Mouse (Mus musculus) cerebellum, postnatal 25 days (tissue): ENCODE data around the gene Trim3.

Experiments
- DNase-seq, 2 experiments: peaks; one replicate each; pipeline ENCODE4 v3.0.0; 2021; ENCODE audit warnings: mixed read lengths in 2 of 2

Gene Trim3

GRCm38 (mm10) chr7:105608467-105608866 lies 24.9 kb downstream of the Trim3 start:
- DNase-seq = no peak

- peak; percentile 73 to 87 for DNase-seq
These were observed 30.3 kb downstream of the Trim3 start for GRCm38 (mm10) chr7:105602860-105603623.

DNA sequence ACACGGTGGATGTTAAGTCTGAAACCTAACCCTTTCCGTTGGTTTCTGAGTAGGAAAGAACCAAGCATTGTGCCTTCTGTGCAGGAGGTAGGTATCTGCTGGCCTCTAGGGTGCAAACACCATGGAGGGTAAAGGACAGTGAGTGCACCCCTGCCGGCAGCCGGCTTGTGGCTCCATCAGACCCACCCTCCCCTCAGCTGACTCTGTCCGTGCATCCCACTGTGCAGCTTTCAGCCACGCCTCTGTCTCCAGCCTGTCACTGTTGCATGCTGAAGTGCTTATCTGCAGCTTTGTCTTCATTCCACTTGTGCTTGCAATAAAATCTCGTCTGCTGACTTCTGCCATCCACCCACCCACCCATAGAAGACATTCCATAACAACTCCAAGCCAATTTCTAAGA lies 43.3 kb downstream of the Trim3 start:
- no peak for DNase-seq

- DNase-seq = no peak
These were observed 45.0 kb downstream of the Trim3 start for GRCm38 (mm10) chr7:105588325-105588912.

GRCm38 (mm10) chr7:105581959-105582358 lies 51.4 kb downstream of the Trim3 start:
- DNase-seq = no peak

GRCm38 (mm10) chr7:105581094-105581703 lies 52.2 kb downstream of the Trim3 start, which contains the start of gene Apbb1:
TSS of gene Apbb1 (minus strand) at chr7:105581653.
- peak; percentile 95 to 96 for DNase-seq

- DNase-seq = peak; percentile 66 to 73
These were observed 52.7 kb downstream of the Trim3 start for GRCm38 (mm10) chr7:105580627-105581089.

DNA sequence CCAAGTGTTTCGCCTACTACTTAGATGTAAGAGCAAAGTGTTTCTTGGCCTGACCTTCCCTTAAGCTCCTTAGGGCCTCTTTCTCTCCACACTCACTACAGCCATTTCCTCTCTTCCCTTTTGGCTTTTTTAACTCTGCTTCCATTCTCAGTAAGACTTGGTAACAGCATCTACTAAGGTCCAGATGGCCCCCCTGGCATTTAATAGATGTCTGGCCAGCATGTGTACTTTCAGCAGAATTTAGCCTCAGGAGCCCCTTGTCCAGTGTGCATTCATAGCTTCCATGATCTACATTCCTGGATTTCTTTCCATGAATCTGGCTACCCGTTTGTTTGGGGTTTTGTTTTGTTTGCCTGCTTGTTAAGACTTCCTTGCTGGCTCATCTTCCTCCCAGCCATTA lies 54.9 kb downstream of the Trim3 start:
- peak; percentile 47 to 56 for DNase-seq

GRCm38 (mm10) chr7:105577377-105577871 lies 55.9 kb downstream of the Trim3 start:
- peak; percentile 36 to 38 for DNase-seq

DNA sequence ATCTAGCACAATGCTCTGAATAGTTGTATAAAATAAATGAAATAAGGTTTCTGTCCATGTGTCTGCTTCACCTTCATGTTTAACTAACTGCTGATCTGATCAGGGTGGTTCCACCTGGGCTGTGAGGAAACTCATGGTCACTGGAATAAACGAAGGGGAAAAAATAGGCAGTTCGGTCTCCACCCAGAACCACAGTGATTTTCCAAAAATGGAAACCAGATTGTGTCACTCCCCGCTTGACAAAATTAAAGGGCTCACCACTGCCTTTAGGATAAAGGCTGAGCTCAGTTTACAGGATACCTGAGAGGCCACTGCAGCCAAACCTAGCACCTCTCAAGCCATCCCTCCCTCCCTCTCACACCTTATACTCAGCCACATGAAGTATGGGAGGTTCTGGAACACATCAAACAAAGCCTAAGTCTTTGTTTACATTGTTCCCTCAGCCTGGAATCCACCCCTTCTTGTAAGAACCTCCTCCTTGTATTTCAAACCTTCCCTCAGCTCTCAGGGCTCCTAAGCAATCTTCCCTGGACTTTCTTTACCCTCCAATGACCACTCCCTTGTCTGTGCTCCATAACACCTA lies 57.1 kb downstream of the Trim3 start:
- DNase-seq = peak; percentile 42 to 48

GRCm38 (mm10) chr7:105574537-105574936 lies 58.8 kb downstream of the Trim3 start:
- peak in 1 of 2 experiments; percentile 35 for DNase-seq

DNA sequence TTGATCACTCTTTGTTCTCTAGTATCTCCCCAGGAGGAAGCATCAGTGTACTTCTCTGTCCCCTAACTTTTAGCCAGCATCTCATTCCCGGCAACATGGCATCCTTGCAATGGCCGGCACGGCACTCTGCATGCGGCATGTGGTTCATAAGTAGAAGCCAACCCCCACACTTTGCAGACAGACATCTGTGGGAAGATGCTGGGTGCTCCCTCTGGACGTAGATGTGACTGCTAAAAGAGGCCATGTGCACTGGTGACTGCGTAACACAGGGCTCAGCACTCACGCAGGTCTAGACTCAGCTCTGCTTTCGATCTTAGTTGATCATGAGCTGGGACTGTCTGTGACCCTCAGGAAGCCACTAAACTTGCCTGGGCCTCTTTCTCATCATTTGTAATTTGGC lies 60.4 kb downstream of the Trim3 start:
- peak; percentile 31 to 37 for DNase-seq

- DNase-seq = peak in 1 of 2 experiments; percentile 38
These were observed 62.6 kb downstream of the Trim3 start for GRCm38 (mm10) chr7:105570756-105571155.

- peak; percentile 94 to 95 for DNase-seq
These were observed 63.6 kb downstream of the Trim3 start for GRCm38 (mm10) chr7:105569512-105570496.

DNA sequence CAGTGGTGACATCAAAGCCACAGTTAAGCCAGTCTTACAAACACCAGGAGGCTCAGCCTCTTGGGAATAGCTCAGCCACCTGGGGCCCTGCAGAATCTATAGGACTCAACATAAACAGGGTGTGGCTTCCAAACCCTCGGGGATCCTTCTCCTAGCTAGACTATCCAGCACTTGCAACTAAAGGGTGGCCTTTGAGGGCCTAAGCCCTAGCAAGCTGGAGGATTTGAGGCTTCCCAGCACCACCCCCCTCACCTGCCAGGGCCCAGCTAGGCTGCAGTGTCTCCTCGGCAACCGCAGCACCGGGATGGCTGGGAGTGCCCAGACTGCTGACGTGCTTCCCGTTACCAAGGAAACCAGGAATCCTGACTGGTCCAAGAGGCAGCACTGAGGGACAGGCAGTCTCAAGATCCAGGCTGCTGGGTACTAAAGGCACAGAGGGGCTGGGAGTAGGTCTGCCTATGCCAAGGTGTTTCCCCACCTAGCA lies 64.3 kb downstream of the Trim3 start:
- peak; percentile 87 to 90 for DNase-seq

DNA sequence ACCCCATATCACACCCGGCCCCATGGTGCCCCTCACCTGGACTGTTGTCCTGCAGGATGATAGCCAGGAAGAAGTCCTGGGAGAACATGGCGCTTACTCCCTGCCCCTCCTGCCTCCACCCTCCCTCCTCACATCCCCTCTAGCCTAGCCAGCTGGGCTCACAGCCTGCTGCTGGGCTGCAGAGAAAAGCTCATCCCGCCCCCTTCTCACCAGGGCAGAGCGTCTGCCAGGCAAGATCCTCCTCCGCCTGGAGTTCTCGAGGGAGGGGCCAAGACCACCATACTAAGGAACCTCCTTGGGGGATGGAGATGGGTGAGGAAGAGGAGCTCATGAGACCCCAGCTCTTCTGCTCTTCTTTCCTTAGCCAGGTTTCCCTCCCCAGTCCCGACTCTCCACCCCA lies 64.8 kb downstream of the Trim3 start:
- DNase-seq = peak; percentile 66 to 79

DNA sequence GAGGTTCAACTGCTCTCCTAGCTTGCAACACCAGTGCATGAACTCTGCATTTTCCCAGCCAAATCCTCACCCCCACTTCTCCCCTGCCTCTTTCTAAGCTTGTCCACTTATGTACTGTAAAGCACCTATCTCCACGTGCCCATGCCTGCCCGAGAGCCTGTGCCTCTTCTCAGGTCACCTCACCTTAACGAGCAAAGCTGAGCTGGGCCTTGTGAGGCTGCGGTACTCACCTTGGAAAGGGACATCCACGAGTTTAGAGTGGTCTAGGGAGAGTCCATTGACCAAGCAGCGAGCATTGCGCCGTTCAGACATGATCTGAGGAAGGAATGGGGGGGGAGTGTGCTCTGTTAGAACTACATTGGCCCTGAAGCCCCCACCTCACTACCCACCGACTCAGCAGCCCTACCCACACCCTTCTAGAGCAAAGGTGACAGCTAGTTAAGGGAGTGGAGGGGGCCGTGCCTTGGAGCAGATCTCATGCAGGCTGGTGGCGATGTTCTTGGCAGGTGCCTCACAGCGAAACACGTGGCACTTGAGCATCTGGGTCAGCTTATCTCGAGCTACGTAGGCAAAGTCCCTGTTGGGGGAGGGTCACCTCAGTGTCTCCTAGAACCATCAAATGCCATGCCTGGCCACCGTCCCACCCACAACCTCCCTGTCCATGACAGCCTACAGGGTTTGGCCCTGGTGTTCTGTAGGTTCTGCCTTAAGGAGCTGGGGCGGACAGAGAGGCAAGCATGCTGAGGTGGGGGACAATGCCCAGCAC lies 68.1 kb downstream of the Trim3 start:
- peak; percentile 29 to 41 for DNase-seq

DNA sequence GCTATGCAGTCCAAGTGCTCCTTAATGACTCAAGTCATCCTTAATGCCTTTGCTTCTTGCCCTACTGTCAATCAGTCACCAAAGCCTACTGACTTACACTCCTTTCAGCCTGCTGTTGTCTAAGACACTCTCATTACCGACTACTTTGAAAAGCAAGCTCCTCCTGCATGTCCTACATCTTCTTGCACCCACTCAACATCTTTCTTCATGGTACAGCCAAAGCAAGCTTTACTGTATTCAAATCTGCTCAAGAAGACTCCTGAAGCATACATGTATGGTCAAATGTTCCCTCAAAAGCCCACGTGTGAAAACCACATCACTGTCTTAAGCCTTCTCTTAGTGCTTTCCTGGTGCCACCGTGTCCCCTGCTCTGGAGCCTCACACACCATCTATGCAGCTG lies 70.0 kb downstream of the Trim3 start:
- DNase-seq = no peak

DNA sequence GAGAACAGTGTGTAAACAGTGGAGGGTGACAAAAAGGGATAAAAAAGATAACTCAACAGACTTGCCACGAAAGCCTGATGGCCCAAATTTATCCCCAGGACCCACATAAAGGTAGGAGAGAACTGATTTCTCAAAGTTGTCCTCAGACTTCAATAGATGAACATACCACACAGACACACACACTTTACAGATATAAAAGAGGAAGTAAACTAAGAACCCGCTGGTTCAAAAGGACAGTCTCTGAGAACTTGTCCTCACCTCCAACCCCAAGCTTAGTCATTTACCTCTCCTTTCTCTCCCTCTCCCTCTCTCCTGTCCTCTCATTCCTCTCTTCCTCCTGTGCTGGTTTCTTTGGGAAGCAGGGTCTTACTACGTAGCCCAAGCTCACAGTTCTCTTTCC lies 71.1 kb downstream of the Trim3 start:
- no peak for DNase-seq

GRCm38 (mm10) chr7:105559016-105559415 lies 74.4 kb downstream of the Trim3 start:
- DNase-seq = peak in 1 of 2 experiments; percentile 51

- DNase-seq = peak; percentile 43 to 53
These were observed 75.7 kb downstream of the Trim3 start for GRCm38 (mm10) chr7:105557671-105558070.
